Mouse (Mus musculus) kidney, postnatal 25 days (tissue): ENCODE data around the gene Swi5.

Source experiments
- DNase-seq, 2 experiments: peaks; one replicate each; pipeline ENCODE4 v3.0.0; 2021; ENCODE audit warnings: mixed read lengths in 2 of 2

The Swi5 gene

GRCm38 (mm10) chr2:32287923-32288367 is at the start of gene Swi5:
Gene Swi5, minus strand, starts transcription at chr2:32288075.
- DNase-seq = peak; percentile 100

- DNase-seq = no peak
Observed at GRCm38 (mm10) chr2:32335888-32336287, 48.0 kb upstream of the Swi5 start.

- no peak for DNase-seq
Observed at GRCm38 (mm10) chr2:32332159-32332558, 44.3 kb upstream of the Swi5 start.

GRCm38 (mm10) chr2:32329531-32329930 is 41.7 kb upstream of the Swi5 start:
- DNase-seq = no peak

- no peak for DNase-seq
Observed at GRCm38 (mm10) chr2:32328911-32329460, 41.1 kb upstream of the Swi5 start.

- no peak for DNase-seq
Observed at GRCm38 (mm10) chr2:32327200-32327599, 39.3 kb upstream of the Swi5 start.

GRCm38 (mm10) chr2:32325342-32325741 is 37.5 kb upstream of the Swi5 start:
- DNase-seq = no peak

- DNase-seq = no peak
Observed at GRCm38 (mm10) chr2:32324322-32324721, 36.4 kb upstream of the Swi5 start.

- DNase-seq = no peak
Observed at GRCm38 (mm10) chr2:32322754-32323741, 35.2 kb upstream of the Swi5 start.

GRCm38 (mm10) chr2:32321591-32322298 is 33.9 kb upstream of the Swi5 start:
- DNase-seq = peak; percentile 41 to 78

GRCm38 (mm10) chr2:32320721-32321120 is 32.8 kb upstream of the Swi5 start:
- no peak for DNase-seq

- no peak for DNase-seq
Observed at GRCm38 (mm10) chr2:32319586-32320580, 32.0 kb upstream of the Swi5 start.

GRCm38 (mm10) chr2:32318709-32319585 is 31.1 kb upstream of the Swi5 start:
- DNase-seq = no peak

GRCm38 (mm10) chr2:32317791-32318417 is 30.0 kb upstream of the Swi5 start:
- peak; percentile 57 to 78 for DNase-seq

- peak in 1 of 2 experiments; percentile 41 for DNase-seq
Observed at GRCm38 (mm10) chr2:32316887-32317656, 29.2 kb upstream of the Swi5 start.

- DNase-seq = peak in 1 of 2 experiments; percentile 25
Observed at GRCm38 (mm10) chr2:32315751-32316150, 27.9 kb upstream of the Swi5 start.

- peak in 1 of 2 experiments; percentile 31 for DNase-seq
Observed at GRCm38 (mm10) chr2:32314831-32315230, 27.0 kb upstream of the Swi5 start.

GRCm38 (mm10) chr2:32312318-32312964 is 24.6 kb upstream of the Swi5 start:
- DNase-seq = peak; percentile 89 to 91
